In the genomic region with DNA sequence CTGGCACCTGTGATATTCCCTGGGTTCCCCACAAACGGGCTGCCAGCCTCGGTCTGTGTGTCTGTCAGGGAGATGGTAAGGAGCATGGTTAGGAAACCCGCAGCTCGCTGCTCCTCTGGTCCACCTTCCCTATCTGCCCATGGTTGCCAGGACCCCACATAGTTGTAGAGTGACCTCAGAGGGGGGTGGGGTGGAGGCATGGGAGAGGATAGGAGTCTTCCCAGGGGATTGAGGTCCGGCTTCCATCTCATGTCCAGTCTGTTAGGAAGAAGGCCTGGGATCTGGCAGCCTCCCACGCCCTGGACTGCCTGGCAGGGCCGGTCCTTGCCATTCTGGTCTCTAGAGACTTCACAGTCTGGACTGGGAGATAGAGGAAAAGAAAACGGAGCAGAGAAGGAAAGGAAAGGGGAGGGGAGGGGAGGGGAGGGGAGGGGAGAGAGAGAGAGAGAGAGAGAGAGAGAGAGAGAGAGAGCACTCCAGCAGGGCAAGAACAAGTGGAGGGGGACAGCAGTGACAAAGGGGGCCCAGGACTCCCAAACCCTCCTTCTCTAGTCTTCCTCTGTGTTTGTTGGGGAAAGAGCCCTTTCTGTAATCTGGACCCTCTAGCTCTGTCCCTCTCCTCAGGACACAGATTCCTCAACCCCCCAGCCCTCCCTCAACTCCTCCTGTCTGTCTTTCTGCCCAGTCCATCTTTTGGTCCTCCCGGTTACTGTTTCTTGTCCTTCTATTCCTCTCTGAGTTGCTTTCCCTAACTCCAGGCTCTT, we compare ENCODE assay signal across 8 mouse cellular contexts. TPM values are rescaled to one million over a fixed set of nuclear protein-coding genes. Genes with fewer than 3 reads are reported as not detected.
A peak's percentile ranks its signal among the peaks of the same experiment; 100 is the strongest.
DNase-seq lines count a peak whose midpoint lies in the region; ATAC-seq lines count a peak whose summit lies in the region.

No protein-coding gene starts in this region.

- H3K9ac ChIP-seq in kidney, embryonic 14.5 days (ENCODE audit: low read depth, low read length), result peak overlapping the region; percentile 71
- H3K9ac ChIP-seq in embryonic facial prominence, embryonic 14.5 days (ENCODE audit: low read depth, low read length), result peak overlapping the region; percentile 66
- H3K9ac ChIP-seq in hindbrain, embryonic 11.5 days (ENCODE audit: low read depth, low read length), result peak overlapping the region; percentile 53

- intact Hi-C loops in left cerebral cortex, postnatal 25 days (cut with DNase I), result no loop called here

- no peak for DNase-seq in kidney, postnatal 25 days
- no peak for DNase-seq in embryonic facial prominence, embryonic 14.5 days (ENCODE audit: low spot score)
- DNase-seq in hindbrain, embryonic 11.5 days (ENCODE audit: low spot score), result peak; percentile 26
- peak; percentile 52 for DNase-seq in lung, postnatal 10 days
- peak; percentile 67 for DNase-seq in testis, postnatal 10 days (ENCODE audit: low spot score)
- DNase-seq in cerebellum, adult 11 months, result no peak
- DNase-seq in left cerebral cortex, postnatal 25 days (ENCODE audit: low spot score in 2 of 2), result no peak

- peak overlapping the region; percentile 53 for H3K4me3 ChIP-seq in kidney, embryonic 14.5 days (ENCODE audit: low read length)
- H3K4me3 ChIP-seq in embryonic facial prominence, embryonic 14.5 days (ENCODE audit: low read depth, low read length), result peak overlapping the region; percentile 56
- peak overlapping the region; percentile 42 for H3K4me3 ChIP-seq in hindbrain, embryonic 11.5 days (ENCODE audit: low read depth, low read length)

- H3K36me3 ChIP-seq in kidney, embryonic 14.5 days (ENCODE audit: control insufficient read depth, insufficient read depth, low read length), result 0 out of 2 replicates have a peak, but pooled peaks cover 3% of the 10 kb centered on the region
- H3K36me3 ChIP-seq in embryonic facial prominence, embryonic 14.5 days (ENCODE audit: control insufficient read depth, insufficient read depth, low read length), result peaks cover 20% of the 10 kb centered on the region; the same call in 1 of the 2 replicates
- no peaks in the 10 kb centered on the region for H3K36me3 ChIP-seq in hindbrain, embryonic 11.5 days (ENCODE audit: control insufficient read depth, insufficient read depth, low read length)

- WGBS in kidney, embryonic 14.5 days, result 30% methylated on average over 9 of the region's 9 CpGs
- WGBS in embryonic facial prominence, embryonic 14.5 days, result 23% methylated on average over 9 of the region's 9 CpGs
- 25% methylated on average over 9 of the region's 9 CpGs for WGBS in hindbrain, embryonic 11.5 days

- H3K27me3 ChIP-seq in kidney, embryonic 14.5 days (ENCODE audit: control insufficient read depth, insufficient read depth, low read length), result no peaks in the 10 kb centered on the region
- H3K27me3 ChIP-seq in embryonic facial prominence, embryonic 14.5 days (replicated peaks; ENCODE audit: control insufficient read depth, insufficient read depth, low read length), result no peaks in the 10 kb centered on the region
- 0 out of 2 replicates have a peak, but pooled peaks cover 2% of the 10 kb centered on the region for H3K27me3 ChIP-seq in hindbrain, embryonic 11.5 days (ENCODE audit: control insufficient read depth, insufficient read depth, low read length)

- peak; percentile 4 for ATAC-seq in kidney, embryonic 14.5 days (ENCODE audit: low FRiP score, low TSS enrichment)
- no peak for ATAC-seq in embryonic facial prominence, embryonic 14.5 days (ENCODE audit: low read depth)
- ATAC-seq in hindbrain, embryonic 11.5 days (ENCODE audit: low FRiP score), result peak; percentile 36; the same call in 1 of the 2 replicates

- H3K27ac ChIP-seq in kidney, embryonic 14.5 days (ENCODE audit: low read depth, low read length), result peak overlapping the region; percentile 11; the same call in 1 of the 2 replicates
- peak overlapping the region; percentile 81; the same call in 1 of the 2 replicates for H3K27ac ChIP-seq in embryonic facial prominence, embryonic 14.5 days (replicated peaks; ENCODE audit: low read depth, low read length)
- H3K27ac ChIP-seq in hindbrain, embryonic 11.5 days (ENCODE audit: low read depth, low read length), result 0 out of 2 replicates have a peak overlapping the region, but pooled peaks have one; percentile 17

- H3K4me2 ChIP-seq in kidney, embryonic 14.5 days (replicated peaks; ENCODE audit: low read depth, low read length), result peak overlapping the region; percentile 82
- H3K4me2 ChIP-seq in embryonic facial prominence, embryonic 14.5 days (ENCODE audit: low read depth, low read length), result peak overlapping the region; percentile 81
- peak overlapping the region; percentile 85 for H3K4me2 ChIP-seq in hindbrain, embryonic 11.5 days (replicated peaks; ENCODE audit: low read depth, low read length)

- peaks cover 15% of the 10 kb centered on the region for H3K4me1 ChIP-seq in kidney, embryonic 14.5 days (ENCODE audit: control insufficient read depth, insufficient read depth, low read length)
- peaks cover 20% of the 10 kb centered on the region for H3K4me1 ChIP-seq in embryonic facial prominence, embryonic 14.5 days (ENCODE audit: control insufficient read depth, insufficient read depth, low read length)
- peaks cover 11% of the 10 kb centered on the region for H3K4me1 ChIP-seq in hindbrain, embryonic 11.5 days (replicated peaks; ENCODE audit: control insufficient read depth, insufficient read depth, low read length)

- no peaks in the 10 kb centered on the region for H3K9me3 ChIP-seq in kidney, embryonic 14.5 days (ENCODE audit: control insufficient read depth, low read length)
- no peaks in the 10 kb centered on the region for H3K9me3 ChIP-seq in embryonic facial prominence, embryonic 14.5 days (ENCODE audit: control insufficient read depth, low read length)
- H3K9me3 ChIP-seq in hindbrain, embryonic 11.5 days (ENCODE audit: control insufficient read depth, low read length), result no peaks in the 10 kb centered on the region

RNA-seq across cellular contexts. Expression of a gene that starts 0.9 kb away (rescaled TPM):
- polyA plus RNA-seq in kidney, embryonic 14.5 days (2014; fragmentation: Nextera tagmentation; extraction: Ambion mirVana), result 75.3 and 75.5 TPM in 2 replicates
- 114 and 116 TPM in 2 replicates for polyA plus RNA-seq in embryonic facial prominence, embryonic 14.5 days (2014; fragmentation: Nextera tagmentation; extraction: Ambion mirVana)
- 15.0 and 19.4 TPM in 2 replicates for polyA plus RNA-seq in hindbrain, embryonic 11.5 days (2014; fragmentation: Nextera tagmentation; extraction: Ambion mirVana)
- total RNA-seq in left cerebral cortex, postnatal 25 days (2021), result 10 to 100 TPM; 33.6 to 37.2 TPM

RNA-seq across cellular contexts. Expression of a gene that starts 29.1 kb away (rescaled TPM):
- 9.3 and 13.4 TPM in 2 replicates for polyA plus RNA-seq in kidney, embryonic 14.5 days (2014; fragmentation: Nextera tagmentation; extraction: Ambion mirVana)
- 4.1 TPM in 2 replicates for polyA plus RNA-seq in embryonic facial prominence, embryonic 14.5 days (2014; fragmentation: Nextera tagmentation; extraction: Ambion mirVana)
- polyA plus RNA-seq in hindbrain, embryonic 11.5 days (2014; fragmentation: Nextera tagmentation; extraction: Ambion mirVana), result 0.69 and 0.95 TPM in 2 replicates
- total RNA-seq in left cerebral cortex, postnatal 25 days (2021), result 1 to 10 TPM; 1.6 to 4.9 TPM

RNA-seq across cellular contexts. Expression of a gene that starts 33.1 kb away (rescaled TPM):
- 65.6 and 86.2 TPM in 2 replicates for polyA plus RNA-seq in kidney, embryonic 14.5 days (2014; fragmentation: Nextera tagmentation; extraction: Ambion mirVana)
- polyA plus RNA-seq in embryonic facial prominence, embryonic 14.5 days (2014; fragmentation: Nextera tagmentation; extraction: Ambion mirVana), result 65.9 and 71.9 TPM in 2 replicates
- 68.1 and 70.1 TPM in 2 replicates for polyA plus RNA-seq in hindbrain, embryonic 11.5 days (2014; fragmentation: Nextera tagmentation; extraction: Ambion mirVana)
- total RNA-seq in left cerebral cortex, postnatal 25 days (2021), result 100 to 1,000 TPM in 1 of 2 experiments, 10 to 100 TPM in 1; 98.4 to 105 TPM

Comparison
In these comparisons a context has a peak if more than half of its experiments do, and no peak if none do; other contexts are left out.
1. H3K27ac ChIP-seq: peak in every context shown above with its lines; median percentile 81 in embryonic facial prominence, embryonic 14.5 days; 17 in hindbrain, embryonic 11.5 days; 11 in kidney, embryonic 14.5 days.
2. DNase-seq: peak in hindbrain, embryonic 11.5 days (single experiment), lung, postnatal 10 days (single experiment) and testis, postnatal 10 days (single experiment); none in kidney, postnatal 25 days (0 of 2), embryonic facial prominence, embryonic 14.5 days (single experiment), cerebellum, adult 11 months (single experiment) and left cerebral cortex, postnatal 25 days (0 of 2).
3. Peak in every context shown above with its lines, with median percentiles within 50 percentile points of each other: H3K4me2 ChIP-seq, H3K4me3 ChIP-seq and H3K9ac ChIP-seq.